Mouse (Mus musculus) brain, adult 2 months (tissue): ENCODE results near the gene Sparcl1.
A peak's percentile ranks its signal among the peaks of the same experiment; 100 is the strongest.

Source experiments
- DNase-seq: peaks from one replicate; pipeline ENCODE4 v3.0.0; 2011; ENCODE audit warnings: low read depth, low spot score

Gene Sparcl1

GRCm38 (mm10) chr5:104110171-104110920 is 3.2 kb downstream of the Sparcl1 start:
- peak; percentile 83 for DNase-seq

- DNase-seq = peak; percentile 56
Observed at GRCm38 (mm10) chr5:104109516-104109915, 4.0 kb downstream of the Sparcl1 start.

GRCm38 (mm10) chr5:104108879-104109369 is 4.6 kb downstream of the Sparcl1 start:
- peak; percentile 91 for DNase-seq

- DNase-seq = peak; percentile 60
Observed at GRCm38 (mm10) chr5:104108127-104108875, 5.2 kb downstream of the Sparcl1 start.

GRCm38 (mm10) chr5:104104111-104104510 is 9.4 kb downstream of the Sparcl1 start:
- DNase-seq = no peak

- no peak for DNase-seq
Observed at GRCm38 (mm10) chr5:104103171-104103570, 10.4 kb downstream of the Sparcl1 start.

- DNase-seq = no peak
Observed at GRCm38 (mm10) chr5:104101678-104102531, 11.6 kb downstream of the Sparcl1 start.

- peak; percentile 22 for DNase-seq
Observed at GRCm38 (mm10) chr5:104096078-104096938, 17.2 kb downstream of the Sparcl1 start.

- DNase-seq = no peak
Observed at GRCm38 (mm10) chr5:104095416-104096077, 18.0 kb downstream of the Sparcl1 start.

GRCm38 (mm10) chr5:104089751-104090150 is 23.8 kb downstream of the Sparcl1 start:
- DNase-seq = no peak

GRCm38 (mm10) chr5:104085366-104085765 is 28.2 kb downstream of the Sparcl1 start:
- DNase-seq = peak; percentile 18

- no peak for DNase-seq
Observed at GRCm38 (mm10) chr5:104080736-104081135, 32.8 kb downstream of the Sparcl1 start.

GRCm38 (mm10) chr5:104077508-104077907 is 36.0 kb downstream of the Sparcl1 start, which contains the start of gene Gm17660:
Gene Gm17660, minus strand, starts transcription at chr5:104077608.
- no peak for DNase-seq

- peak; percentile 35 for DNase-seq
Observed at GRCm38 (mm10) chr5:104076361-104076760, 37.2 kb downstream of the Sparcl1 start.

GRCm38 (mm10) chr5:104074388-104074787 is 39.1 kb downstream of the Sparcl1 start:
- DNase-seq = peak; percentile 71

- no peak for DNase-seq
Observed at GRCm38 (mm10) chr5:104073602-104074001, 39.9 kb downstream of the Sparcl1 start.

GRCm38 (mm10) chr5:104072272-104072886 is 41.2 kb downstream of the Sparcl1 start:
- peak; percentile 69 for DNase-seq

- DNase-seq = no peak
Observed at GRCm38 (mm10) chr5:104071048-104071447, 42.5 kb downstream of the Sparcl1 start.

GRCm38 (mm10) chr5:104068751-104069150 is 44.8 kb downstream of the Sparcl1 start:
- peak; percentile 73 for DNase-seq
